Mouse (Mus musculus) thymus, postnatal 14 days (tissue): Measurements from ENCODE around the gene AI413582.

ENCODE experiments used
- DNase-seq: peaks from one replicate; pipeline ENCODE4 v3.0.0; 2021

AI413582 gene

GRCm38 (mm10) chr17:27513916-27514762 lies 51.4 kb downstream of the AI413582 start:
- peak; percentile 50 for DNase-seq
